Mouse (Mus musculus) lung, postnatal 0 days (tissue): ENCODE data around the gene Zscan26.

Experiments
- CTCF ChIP-seq: IDR thresholded peaks from 2 replicates; pipeline ENCODE4 v1.5.1; 2016; ENCODE audit warnings: antibody characterized with exemption, mild to moderate bottlenecking
- EP300 ChIP-seq: IDR thresholded peaks from 2 replicates; pipeline ENCODE4 v1.6.1; 2016; ENCODE audit warnings: antibody characterized with exemption, mild to moderate bottlenecking, control low read depth

GRCm38 (mm10) chr13:21408805-21409459 lies 44.6 kb downstream of the Zscan26 start:
- TF ChIP-seq CTCF (no peak), EP300 (no peak)
